Mouse (Mus musculus): ENCODE results near the gene Cd248.

GRCm38 (mm10) chr19:5082596-5082995, 14.7 kb downstream of the Cd248 start:
- no peak for TF ChIP-seq POLR2A (IDR thresholded peaks at IDR 0.05; ENCODE audit: borderline replicate concordance, insufficient read depth, low read length)
- TF ChIP-seq CTCF (IDR thresholded peaks at IDR 0.05; ENCODE audit: borderline replicate concordance, insufficient read depth, low read depth, low read length) = no peak

All from cerebellum, adult 2 months (tissue).